Mouse (Mus musculus): Measurements from ENCODE around the gene Ssbp4.

GRCm38 (mm10) chr8:70657739-70658138 lies 49.1 kb upstream of the Ssbp4 start:
- TF ChIP-seq CTCF (IDR thresholded peaks at IDR 0.05; ENCODE audit: low read depth) (no peak), EP300 (IDR thresholded peaks at IDR 0.05; ENCODE audit: low read depth) (no peak)
